Mouse (Mus musculus) E14TG2a.4 (cell line): ENCODE data around the gene Slc22a8.

Experiments
- CTCF ChIP-seq: conservative IDR thresholded peaks from 2 replicates; pipeline ENCODE4 v1.5.1; 2014; ENCODE audit warnings: low read length
- POU5F1 ChIP-seq: IDR thresholded peaks from 2 replicates; pipeline ENCODE4 v1.6.1; 2014; ENCODE audit warnings: low read length, borderline replicate concordance

DNA sequence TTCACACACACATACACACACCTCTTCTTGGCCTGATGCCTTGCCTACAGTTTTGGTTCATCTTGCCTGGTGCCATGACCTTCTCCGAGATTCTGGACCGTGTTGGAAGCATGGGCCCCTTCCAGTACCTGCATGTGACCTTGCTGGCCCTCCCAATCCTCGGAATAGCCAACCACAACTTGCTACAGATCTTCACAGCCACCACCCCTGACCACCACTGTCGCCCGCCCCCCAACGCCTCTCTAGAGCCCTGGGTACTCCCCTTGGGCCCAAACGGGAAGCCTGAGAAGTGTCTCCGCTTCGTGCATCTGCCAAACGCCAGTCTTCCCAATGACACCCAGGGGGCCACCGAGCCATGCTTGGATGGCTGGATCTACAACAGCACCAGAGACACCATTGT, 2.8 kb downstream of the Slc22a8 start:
- TF ChIP-seq CTCF (no peak), POU5F1 (no peak)
